Mouse (Mus musculus) lung, postnatal 0 days (tissue): ENCODE data around the gene Wee2.

ENCODE experiments used
- CTCF ChIP-seq: IDR thresholded peaks from 2 replicates; pipeline ENCODE4 v1.5.1; 2016; ENCODE audit warnings: antibody characterized with exemption, mild to moderate bottlenecking
- EP300 ChIP-seq: IDR thresholded peaks from 2 replicates; pipeline ENCODE4 v1.6.1; 2016; ENCODE audit warnings: antibody characterized with exemption, mild to moderate bottlenecking, control low read depth

DNA sequence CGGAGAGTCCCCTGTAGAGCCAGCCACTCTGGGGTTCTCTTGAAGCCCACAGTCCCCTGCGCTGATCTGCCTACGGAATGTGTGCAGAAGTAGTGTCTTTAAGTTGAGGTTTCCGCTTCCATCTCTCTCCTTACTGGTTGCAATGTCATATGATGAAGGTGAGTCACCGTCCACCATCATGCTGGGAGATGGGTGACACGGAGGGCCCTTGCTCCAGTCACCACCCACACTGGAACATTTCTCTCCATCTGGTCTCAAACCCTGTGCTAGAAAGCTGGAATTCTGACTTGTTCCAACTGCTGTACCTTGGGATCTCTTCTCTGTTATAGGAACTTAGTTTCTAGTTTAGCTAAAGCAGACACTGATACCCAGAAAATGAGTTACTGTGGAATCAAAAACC lies 17.8 kb upstream of the Wee2 start:
- no peak for TF ChIP-seq CTCF
- no peak for TF ChIP-seq EP300
